Mouse (Mus musculus): ENCODE data around the gene Cend1. TPM values are rescaled to one million over a fixed set of nuclear protein-coding genes. Genes with fewer than 3 reads are reported as not detected.

Cend1 gene
- polyA plus RNA-seq, 1 experiment from 2014 or later: 5.2 TPM

- Histone ChIP-seq H3K27me3 (ENCODE audit: control insufficient read depth, insufficient read depth, low read length) (no peaks in the 10 kb centered on the region), H3K9ac (ENCODE audit: low read length) (no peak overlapping the region), H3K4me2 (ENCODE audit: low read depth, low read length) (no peak overlapping the region), H3K9me3 (replicated peaks; ENCODE audit: control insufficient read depth, low read length) (no peaks in the 10 kb centered on the region), H3K4me1 (ENCODE audit: control insufficient read depth, insufficient read depth, low read length) (peaks cover 39% of the 10 kb centered on the region), H3K4me3 (ENCODE audit: low read length) (no peak overlapping the region), H3K36me3 (ENCODE audit: control insufficient read depth, insufficient read depth) (peaks cover 10% of the 10 kb centered on the region), H3K27ac (ENCODE audit: low read length) (no peak overlapping the region)
- no peak for ATAC-seq (replicated peaks; ENCODE audit: extremely low read depth, insufficient read depth, low FRiP score)
- 93% methylated on average over 10 of the region's 10 CpGs for WGBS
Measured at GRCm38 (mm10) chr7:141439140-141439679, 9.9 kb upstream of the Cend1 start.

GRCm38 (mm10) chr7:141438201-141438968 lies 9.1 kb upstream of the Cend1 start:
- peaks cover 12% of the 10 kb centered on the region for H3K36me3 ChIP-seq (ENCODE audit: control insufficient read depth, insufficient read depth)
- H3K9me3 ChIP-seq (replicated peaks; ENCODE audit: control insufficient read depth, low read length): no peaks in the 10 kb centered on the region
- ATAC-seq (replicated peaks; ENCODE audit: extremely low read depth, insufficient read depth, low FRiP score): no peak
- no peak overlapping the region for H3K4me3 ChIP-seq (ENCODE audit: low read length)
- H3K9ac ChIP-seq (ENCODE audit: low read length): no peak overlapping the region
- H3K4me1 ChIP-seq (ENCODE audit: control insufficient read depth, insufficient read depth, low read length): peaks cover 39% of the 10 kb centered on the region
- H3K27ac ChIP-seq (ENCODE audit: low read length): no peak overlapping the region
- H3K4me2 ChIP-seq (ENCODE audit: low read depth, low read length): no peak overlapping the region
- H3K27me3 ChIP-seq (ENCODE audit: control insufficient read depth, insufficient read depth, low read length): no peaks in the 10 kb centered on the region
- 88% methylated on average over 12 of the region's 12 CpGs for WGBS

GRCm38 (mm10) chr7:141437178-141438120 lies 8.2 kb upstream of the Cend1 start, which contains the start of gene Slc25a22:
Gene Slc25a22, minus strand, starts transcription at chr7:141437892.
- WGBS: 6% methylated on average over 53 of the region's 53 CpGs
- H3K4me2 ChIP-seq (ENCODE audit: low read depth, low read length): peak within 1 kb of the TSS; percentile 74
- H3K27me3 ChIP-seq (ENCODE audit: control insufficient read depth, insufficient read depth, low read length): no peaks in the 10 kb centered on the region
- peak within 1 kb of the TSS; percentile 74 for H3K4me3 ChIP-seq (ENCODE audit: low read length)
- ATAC-seq (replicated peaks; ENCODE audit: extremely low read depth, insufficient read depth, low FRiP score): peak; percentile 81
- H3K36me3 ChIP-seq (ENCODE audit: control insufficient read depth, insufficient read depth): peaks cover 12% of the 10 kb centered on the region
- H3K4me1 ChIP-seq (ENCODE audit: control insufficient read depth, insufficient read depth, low read length): peaks cover 29% of the 10 kb centered on the region
- peak within 1 kb of the TSS; percentile 77 for H3K9ac ChIP-seq (ENCODE audit: low read length)
- peak within 1 kb of the TSS; percentile 58; the same call in 1 of the 2 replicates for H3K27ac ChIP-seq (ENCODE audit: low read length)
- no peaks in the 10 kb centered on the region for H3K9me3 ChIP-seq (replicated peaks; ENCODE audit: control insufficient read depth, low read length)

GRCm38 (mm10) chr7:141436523-141436892 lies 7.2 kb upstream of the Cend1 start:
- Histone ChIP-seq H3K27ac (ENCODE audit: low read length) (no peak overlapping the region), H3K9me3 (replicated peaks; ENCODE audit: control insufficient read depth, low read length) (no peaks in the 10 kb centered on the region), H3K4me1 (ENCODE audit: control insufficient read depth, insufficient read depth, low read length) (peaks cover 27% of the 10 kb centered on the region), H3K4me2 (ENCODE audit: low read depth, low read length) (peak overlapping the region; percentile 74), H3K9ac (ENCODE audit: low read length) (peak overlapping the region; percentile 77), H3K27me3 (ENCODE audit: control insufficient read depth, insufficient read depth, low read length) (no peaks in the 10 kb centered on the region), H3K36me3 (ENCODE audit: control insufficient read depth, insufficient read depth) (peaks cover 10% of the 10 kb centered on the region), H3K4me3 (ENCODE audit: low read length) (peak overlapping the region; percentile 74)
- ATAC-seq (replicated peaks; ENCODE audit: extremely low read depth, insufficient read depth, low FRiP score): no peak
- 70% methylated on average over 2 of the region's 2 CpGs for WGBS

DNA sequence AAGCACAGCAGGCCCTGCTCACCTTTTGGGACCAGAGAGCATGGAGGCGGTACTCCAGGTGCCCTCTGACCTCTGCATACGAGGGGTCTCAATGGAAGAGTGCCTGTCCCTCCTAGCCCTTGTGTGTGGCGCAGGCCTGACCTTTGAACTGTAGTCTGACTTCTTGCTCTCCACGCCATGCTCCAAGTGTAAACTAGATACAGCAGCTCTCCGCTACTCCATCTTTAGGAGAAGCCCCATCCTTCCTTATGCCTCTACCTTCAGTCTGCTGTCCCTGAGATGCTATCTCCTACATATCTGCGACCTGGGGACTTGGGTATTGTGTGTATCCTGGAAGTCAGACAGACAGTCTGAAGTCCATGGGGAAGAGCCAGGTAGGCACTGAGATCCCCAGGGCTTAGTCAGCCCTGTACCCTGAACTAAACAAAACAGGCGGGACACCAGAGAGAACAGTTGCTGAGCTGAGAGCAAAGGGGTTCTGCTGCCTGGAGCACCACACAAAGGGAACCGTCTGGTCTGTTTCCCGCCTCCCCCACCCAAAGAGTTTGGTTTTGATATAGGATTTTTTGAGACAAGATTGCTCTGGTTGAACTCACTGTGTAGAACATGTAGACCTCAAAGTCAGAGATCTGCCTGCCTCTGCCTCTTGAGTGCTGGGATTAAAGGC lies 6.7 kb upstream of the Cend1 start:
- no peak for ATAC-seq (replicated peaks; ENCODE audit: extremely low read depth, insufficient read depth, low FRiP score)
- H3K36me3 ChIP-seq (ENCODE audit: control insufficient read depth, insufficient read depth): peaks cover 12% of the 10 kb centered on the region
- no peak overlapping the region for H3K27ac ChIP-seq (ENCODE audit: low read length)
- WGBS: 84% methylated on average over 9 of the region's 9 CpGs
- H3K4me1 ChIP-seq (ENCODE audit: control insufficient read depth, insufficient read depth, low read length): peaks cover 27% of the 10 kb centered on the region
- H3K4me2 ChIP-seq (ENCODE audit: low read depth, low read length): no peak overlapping the region
- no peak overlapping the region for H3K9ac ChIP-seq (ENCODE audit: low read length)
- no peaks in the 10 kb centered on the region for H3K27me3 ChIP-seq (ENCODE audit: control insufficient read depth, insufficient read depth, low read length)
- H3K9me3 ChIP-seq (replicated peaks; ENCODE audit: control insufficient read depth, low read length): no peaks in the 10 kb centered on the region
- H3K4me3 ChIP-seq (ENCODE audit: low read length): no peak overlapping the region

DNA sequence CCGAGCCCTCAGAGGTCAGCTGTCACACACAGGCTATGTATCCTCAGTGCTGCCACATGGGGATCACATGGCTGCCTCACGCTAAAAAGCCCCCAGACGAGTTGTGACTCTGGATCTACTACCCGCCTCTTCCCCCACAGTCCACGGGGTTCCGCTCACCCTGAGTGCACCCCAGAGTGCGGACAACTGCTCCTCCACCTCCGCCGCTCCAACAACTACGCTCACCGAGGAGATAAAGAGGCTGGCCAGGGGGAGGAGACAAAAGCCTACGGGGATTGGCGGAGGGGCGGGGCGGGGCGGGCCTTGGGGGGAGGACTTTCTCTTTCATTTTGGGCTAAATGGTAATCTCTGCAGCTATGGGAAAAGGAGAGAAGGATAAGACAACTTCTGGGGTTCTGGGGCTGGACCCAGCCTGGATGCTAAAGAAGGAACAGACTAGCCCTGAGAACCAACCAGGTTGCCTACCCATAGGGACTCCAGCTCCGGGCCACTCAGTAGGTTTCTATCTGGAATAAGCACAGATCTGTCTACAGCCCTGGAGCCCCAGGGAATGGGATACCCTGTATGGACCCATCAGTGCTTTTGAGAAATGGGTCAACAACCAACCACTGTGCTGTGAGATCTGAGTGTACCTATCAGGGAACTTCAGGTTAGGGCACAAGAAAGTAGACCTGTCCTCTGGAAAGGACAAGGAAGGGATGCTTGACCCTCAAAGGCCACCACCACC lies 6.0 kb upstream of the Cend1 start:
- Histone ChIP-seq H3K4me2 (ENCODE audit: low read depth, low read length) (peak overlapping the region; percentile 81), H3K9me3 (replicated peaks; ENCODE audit: control insufficient read depth, low read length) (no peaks in the 10 kb centered on the region), H3K27me3 (ENCODE audit: control insufficient read depth, insufficient read depth, low read length) (no peaks in the 10 kb centered on the region), H3K27ac (ENCODE audit: low read length) (peak overlapping the region; percentile 19), H3K4me1 (ENCODE audit: control insufficient read depth, insufficient read depth, low read length) (peaks cover 21% of the 10 kb centered on the region), H3K36me3 (ENCODE audit: control insufficient read depth, insufficient read depth) (peaks cover 18% of the 10 kb centered on the region), H3K4me3 (ENCODE audit: low read length) (peak overlapping the region; percentile 64), H3K9ac (ENCODE audit: low read length) (peak overlapping the region; percentile 73)
- 3% methylated on average over 17 of the region's 17 CpGs for WGBS
- peak; percentile 43 for ATAC-seq (replicated peaks; ENCODE audit: extremely low read depth, insufficient read depth, low FRiP score)

- WGBS: 16% methylated on average over 8 of the region's 8 CpGs
- Histone ChIP-seq H3K9ac (ENCODE audit: low read length) (peak overlapping the region; percentile 73), H3K27me3 (ENCODE audit: control insufficient read depth, insufficient read depth, low read length) (no peaks in the 10 kb centered on the region), H3K9me3 (replicated peaks; ENCODE audit: control insufficient read depth, low read length) (no peaks in the 10 kb centered on the region), H3K27ac (ENCODE audit: low read length) (peak overlapping the region; percentile 19), H3K36me3 (ENCODE audit: control insufficient read depth, insufficient read depth) (peaks cover 18% of the 10 kb centered on the region), H3K4me2 (ENCODE audit: low read depth, low read length) (peak overlapping the region; percentile 81), H3K4me1 (ENCODE audit: control insufficient read depth, insufficient read depth, low read length) (peaks cover 27% of the 10 kb centered on the region), H3K4me3 (ENCODE audit: low read length) (peak overlapping the region; percentile 64)
- ATAC-seq (replicated peaks; ENCODE audit: extremely low read depth, insufficient read depth, low FRiP score): no peak
Measured at GRCm38 (mm10) chr7:141434464-141434863, 5.2 kb upstream of the Cend1 start.

Measured in heart, embryonic 16.5 days (tissue).